Mouse (Mus musculus) liver (tissue): ENCODE measurements around the gene Pid1.

Source experiments
- DNase-seq: peaks from one replicate; pipeline ENCODE4 v3.0.0-alpha.2; 2020; ENCODE audit warnings: mixed read lengths

Gene Pid1

DNA sequence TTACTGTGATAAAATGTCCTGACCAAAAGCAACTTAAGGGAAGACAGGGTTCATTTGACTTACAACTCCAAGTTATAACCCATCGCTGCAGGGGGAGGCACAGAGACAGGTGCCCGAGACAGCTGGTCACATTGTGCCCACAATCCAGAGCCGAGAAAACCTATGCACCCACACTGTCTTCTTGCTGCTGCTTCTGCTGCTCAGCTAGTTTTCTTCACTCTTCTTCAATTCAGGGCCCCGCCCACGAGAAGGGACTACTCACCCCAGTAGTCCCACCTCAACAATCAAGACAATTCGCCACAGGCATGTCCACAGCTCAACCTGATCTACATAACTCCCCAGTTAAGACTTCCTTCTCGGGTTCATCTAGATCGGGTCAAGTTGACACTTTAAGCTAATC, at the start of gene Pid1:
TSS of gene Pid1 (minus strand) at position 214 of the 400 bp plus-strand sequence.
- DNase-seq: no peak

DNA sequence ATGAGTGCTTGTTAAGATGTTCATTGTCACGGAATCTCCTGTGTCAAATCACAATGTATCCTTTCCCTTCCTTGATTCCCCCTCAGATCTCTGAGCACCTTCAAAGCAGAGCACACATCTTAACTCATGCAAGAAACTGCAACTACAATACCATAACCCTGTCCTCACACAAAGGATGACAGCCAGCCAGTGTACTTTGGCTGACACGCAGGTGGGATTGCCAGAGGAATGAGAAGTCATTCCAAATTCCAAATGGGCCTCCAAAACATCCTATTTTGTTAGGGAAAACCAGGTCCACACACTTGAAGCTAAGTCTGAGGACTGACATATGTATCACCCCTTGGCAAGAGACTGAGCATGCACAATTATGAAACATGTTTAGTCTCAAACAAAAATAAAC, 45.5 kb upstream of the Pid1 start:
- DNase-seq: no peak

DNA sequence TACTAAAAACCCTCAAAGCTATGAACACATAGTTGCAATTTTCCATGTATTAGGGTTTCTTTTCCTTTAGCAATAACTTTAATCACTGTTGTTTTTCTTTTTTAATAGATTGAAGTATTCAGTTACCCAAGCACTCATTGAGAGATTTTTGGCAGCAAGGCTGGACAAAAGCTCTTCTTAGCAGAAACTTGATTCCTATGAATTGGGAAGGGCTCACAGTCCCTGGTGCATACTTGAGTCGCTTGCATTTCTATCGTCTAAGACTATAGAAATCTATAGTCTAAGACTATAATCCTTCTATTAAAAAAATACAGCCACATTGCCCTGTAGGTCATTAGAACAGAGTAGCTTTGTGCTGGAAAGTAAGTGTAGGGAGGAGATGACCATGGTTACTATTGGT, 44.9 kb upstream of the Pid1 start:
- DNase-seq: no peak

DNA sequence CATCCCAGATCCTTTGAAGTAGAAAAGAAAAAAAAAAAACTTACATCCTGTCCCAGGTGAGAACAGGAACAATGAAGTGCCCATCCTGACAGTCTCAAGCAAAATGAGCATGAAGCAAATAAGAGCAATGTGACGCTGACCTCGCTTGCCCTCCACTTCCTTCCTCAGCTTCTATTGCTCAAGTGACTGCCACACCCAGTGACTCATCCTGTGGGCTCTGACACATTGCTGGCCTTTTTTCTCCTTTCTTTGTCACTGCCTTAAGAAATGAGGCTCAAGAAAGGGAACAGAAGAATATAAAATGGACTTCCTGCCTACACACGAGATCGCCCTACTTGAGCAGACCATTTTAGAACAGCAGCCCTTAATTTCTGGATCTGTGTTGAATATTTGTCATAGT, 42.9 kb upstream of the Pid1 start:
- no peak for DNase-seq

DNA sequence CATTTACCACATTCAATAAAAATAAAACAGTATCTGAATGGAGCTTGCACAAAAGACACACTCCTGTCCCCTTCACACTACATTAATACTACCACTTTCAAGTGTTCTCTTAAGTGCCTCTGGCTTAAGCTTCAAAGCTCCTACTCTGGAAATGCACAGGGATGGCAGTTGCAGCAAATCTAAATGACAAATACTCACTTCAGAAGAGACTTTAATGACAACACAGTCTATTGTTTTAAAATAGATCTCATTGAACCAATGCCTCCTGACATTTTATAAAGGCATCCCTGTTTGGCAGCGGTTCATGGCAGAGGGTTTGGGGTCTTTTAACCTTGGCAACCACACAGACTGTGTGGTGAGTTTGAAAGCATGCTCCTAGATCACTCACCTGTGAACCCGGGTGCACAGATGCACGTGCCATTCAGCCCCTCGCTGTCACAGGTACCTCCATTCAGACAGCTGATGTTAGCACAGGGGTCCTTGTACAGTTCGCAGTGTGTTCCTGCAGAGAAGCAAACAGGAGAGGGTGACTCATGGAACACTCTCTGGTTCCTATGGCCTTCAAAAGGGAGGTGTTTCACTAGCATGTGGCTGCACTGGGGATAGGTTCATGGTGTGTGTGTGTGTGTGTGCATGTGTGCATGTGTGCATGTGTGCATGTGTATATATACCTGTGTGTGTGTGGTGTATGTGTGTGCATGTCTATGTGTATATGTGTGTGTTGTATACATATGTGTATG, 41.7 kb upstream of the Pid1 start:
- DNase-seq: no peak

DNA sequence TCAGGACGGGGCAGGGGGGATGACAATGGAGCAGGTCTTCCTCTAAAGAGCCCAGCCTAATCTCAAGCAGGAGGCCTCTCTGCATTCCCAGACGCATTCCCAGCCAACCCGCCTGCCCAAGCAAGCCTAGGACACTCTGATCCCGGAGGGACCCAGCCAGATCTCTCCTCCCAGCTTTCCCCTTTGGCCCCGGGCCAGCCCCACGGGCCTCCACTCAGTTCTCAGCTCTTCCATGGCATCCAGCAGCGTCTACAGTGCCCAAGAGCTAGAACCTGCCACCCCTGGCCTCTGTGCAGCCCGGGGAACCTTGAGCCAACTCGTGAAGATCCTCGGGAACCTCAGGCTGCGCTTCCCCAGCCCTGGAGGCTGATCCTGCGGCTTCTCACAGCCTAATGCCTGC, 40.9 kb upstream of the Pid1 start:
- no peak for DNase-seq

DNA sequence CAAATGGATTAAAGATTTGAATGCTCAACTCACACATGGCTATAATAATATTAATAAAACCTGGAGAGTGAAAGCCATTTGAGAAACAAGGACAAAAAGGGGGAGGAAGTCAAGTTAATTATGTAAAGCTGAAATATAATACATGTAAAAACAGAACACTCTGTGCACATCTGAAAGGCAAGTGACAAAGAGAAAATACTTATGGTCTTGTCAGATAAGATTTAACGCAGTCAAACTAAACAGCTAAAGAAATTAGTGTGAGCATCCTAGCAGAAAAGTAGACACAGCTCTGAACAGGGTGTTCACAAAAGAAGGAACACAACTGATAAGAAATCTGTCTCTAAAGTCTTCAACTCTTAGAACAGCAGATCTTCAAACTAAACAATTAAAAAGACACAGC, 38.2 kb upstream of the Pid1 start:
- no peak for DNase-seq

DNA sequence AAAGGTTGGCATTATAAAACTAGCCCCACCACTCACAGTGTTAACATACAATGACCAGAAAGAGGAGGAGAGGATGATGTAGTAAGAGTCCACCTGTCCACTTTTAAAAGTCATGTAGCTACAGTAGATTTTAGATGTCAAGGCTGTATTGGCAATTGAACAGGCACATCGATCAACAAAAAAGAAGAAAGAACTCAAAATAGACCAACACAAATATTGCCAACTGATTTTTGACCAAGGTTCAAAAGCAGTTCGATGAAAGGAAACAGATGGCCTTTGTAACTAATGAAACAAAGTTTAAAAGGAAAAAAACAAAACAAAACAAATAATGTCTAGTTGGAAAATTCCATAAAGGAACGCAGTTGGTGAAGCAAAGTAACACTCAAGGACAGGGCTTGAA, 35.7 kb upstream of the Pid1 start:
- no peak for DNase-seq

DNA sequence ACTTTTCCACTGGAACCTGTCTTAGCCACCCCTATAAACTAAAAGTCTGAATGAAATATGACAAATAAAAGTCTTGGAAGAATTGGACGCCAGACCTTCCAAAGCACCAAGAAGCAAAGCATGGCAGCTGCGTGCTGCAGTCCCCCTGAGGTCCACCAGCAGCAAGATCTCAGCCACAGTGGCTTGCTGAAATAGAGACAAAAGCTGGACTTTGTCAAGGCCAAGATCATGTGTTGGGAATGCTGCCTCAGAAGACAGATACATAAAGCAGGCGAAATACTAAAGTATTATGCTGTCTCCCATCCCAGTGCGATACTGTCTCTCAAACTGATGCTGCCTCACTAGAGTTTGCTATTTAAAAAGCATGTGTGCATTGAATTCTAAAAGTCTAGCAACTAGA, 35.1 kb upstream of the Pid1 start:
- no peak for DNase-seq

DNA sequence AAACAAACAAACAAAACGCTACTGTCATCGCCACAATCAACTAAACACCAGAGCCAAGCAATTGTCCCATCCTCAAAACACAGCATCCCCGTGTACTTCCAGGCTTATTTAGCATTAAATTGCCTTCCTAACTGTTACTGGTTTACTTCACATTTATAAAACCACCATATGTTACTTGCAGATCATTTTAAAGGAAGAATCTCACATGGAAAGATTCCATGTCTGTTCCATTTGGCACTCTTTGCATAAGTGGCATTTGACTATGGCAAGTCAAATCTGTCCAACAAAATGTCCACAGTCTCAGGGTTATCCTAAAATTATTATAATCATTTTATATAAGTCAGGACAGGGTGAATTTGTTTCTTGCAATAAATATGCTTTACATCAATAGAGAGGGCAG, 32.8 kb upstream of the Pid1 start:
- DNase-seq: no peak

DNA sequence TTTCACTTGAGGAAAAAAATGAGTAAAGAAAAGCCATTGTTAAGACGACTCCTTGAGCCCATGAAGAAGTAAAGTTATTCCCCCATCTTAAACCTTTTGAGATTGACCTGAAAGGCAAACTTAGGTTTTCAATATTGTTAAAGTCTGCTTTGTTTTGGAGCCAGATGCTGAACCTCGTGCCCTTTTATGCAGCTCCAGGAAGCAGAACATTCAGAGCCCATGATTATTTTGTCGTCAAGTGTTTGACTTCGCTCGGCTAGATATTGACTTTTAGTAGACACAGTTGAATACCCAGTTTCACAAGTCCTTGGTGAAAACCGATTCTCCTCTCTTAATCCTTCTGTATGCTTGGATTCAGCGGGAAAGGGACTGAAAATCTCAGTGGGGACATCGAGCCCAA, 31.9 kb upstream of the Pid1 start:
- no peak for DNase-seq

DNA sequence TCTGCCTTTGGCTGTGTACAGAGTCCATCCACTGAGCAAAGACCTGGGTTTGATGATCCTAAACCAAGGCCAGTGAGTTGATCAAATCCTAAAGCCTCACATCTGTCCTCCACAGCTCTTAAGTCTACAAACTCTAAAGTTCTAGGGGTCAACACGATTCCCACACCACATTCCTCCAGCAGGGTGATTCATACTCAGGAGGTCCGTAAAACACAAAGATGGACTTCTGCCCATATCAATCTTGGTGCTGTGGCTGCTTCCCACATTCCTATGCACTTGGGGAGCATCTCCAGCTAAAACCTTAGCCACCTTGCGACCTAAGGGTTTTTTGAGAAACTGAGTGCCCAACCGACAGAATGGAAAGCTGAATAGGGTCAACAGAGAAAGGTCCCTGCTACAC, 27.0 kb upstream of the Pid1 start:
- no peak for DNase-seq

DNA sequence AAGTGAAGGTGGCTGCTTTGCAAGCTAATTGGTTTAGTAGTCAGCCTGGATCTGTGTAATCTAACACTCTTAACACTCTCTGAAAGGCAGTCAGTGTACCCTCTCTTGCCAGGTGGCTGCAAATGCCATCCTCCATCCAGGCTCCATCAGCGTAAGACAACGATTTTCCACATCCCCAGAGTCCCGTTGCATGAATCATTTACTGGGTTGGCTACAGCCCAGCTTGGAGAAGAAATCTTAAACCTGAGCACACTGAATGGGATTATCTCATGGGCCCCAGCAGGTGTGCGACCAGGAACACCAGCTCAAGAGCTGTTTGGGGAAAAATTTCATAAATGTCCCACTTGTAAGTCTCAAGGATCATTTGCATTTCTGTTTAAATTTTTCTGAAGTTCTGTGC, 23.6 kb upstream of the Pid1 start:
- no peak for DNase-seq

DNA sequence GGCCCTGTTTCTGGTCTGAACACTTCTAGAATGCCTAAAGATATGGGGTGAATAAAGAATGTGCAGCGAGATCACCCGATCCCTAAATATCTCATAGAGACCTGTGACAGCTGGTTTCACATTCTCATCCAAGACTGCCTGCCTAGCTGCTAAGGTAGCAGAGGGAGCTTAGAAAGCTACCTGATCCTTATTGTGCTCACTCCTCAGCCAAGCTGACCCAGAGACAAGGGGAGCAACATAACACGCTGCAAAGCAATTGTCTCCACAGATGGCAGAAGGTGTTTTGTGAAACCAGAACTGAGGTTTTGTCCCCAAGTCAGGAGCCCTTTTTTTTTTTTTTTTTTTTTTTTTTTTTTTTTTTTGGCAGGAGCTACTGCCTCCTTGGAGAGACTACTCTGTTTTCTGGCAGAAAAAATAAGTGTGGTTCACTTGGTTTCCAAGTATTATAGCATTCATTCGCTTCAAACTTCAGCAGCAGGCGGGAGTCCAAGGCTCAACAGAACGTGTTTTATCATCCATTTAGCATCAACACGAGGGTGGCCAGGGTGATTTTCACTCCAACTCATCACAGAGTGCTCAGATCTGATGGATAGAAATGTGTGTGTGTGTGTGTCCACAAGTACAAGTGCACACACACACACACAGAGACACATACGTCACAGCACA, 22.6 kb upstream of the Pid1 start:
- no peak for DNase-seq

DNA sequence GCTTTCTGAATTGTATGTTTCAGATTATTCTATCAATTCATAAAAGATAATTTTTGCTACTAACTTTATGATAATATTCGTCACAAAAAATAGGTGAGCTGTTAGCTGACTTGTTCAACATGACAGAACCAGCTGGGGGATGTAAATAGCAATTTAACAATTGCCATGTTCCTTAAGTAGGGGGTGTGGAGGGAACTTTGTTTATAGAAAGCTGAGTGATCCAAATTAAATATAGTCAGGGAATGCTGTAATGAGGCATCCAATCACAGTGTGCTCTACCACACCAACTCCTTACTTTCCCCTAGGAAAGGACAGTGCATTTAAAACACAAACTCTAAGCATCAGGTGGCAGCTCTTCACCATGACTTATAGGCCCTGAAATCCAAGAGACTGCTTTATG, 18.7 kb upstream of the Pid1 start:
- no peak for DNase-seq

DNA sequence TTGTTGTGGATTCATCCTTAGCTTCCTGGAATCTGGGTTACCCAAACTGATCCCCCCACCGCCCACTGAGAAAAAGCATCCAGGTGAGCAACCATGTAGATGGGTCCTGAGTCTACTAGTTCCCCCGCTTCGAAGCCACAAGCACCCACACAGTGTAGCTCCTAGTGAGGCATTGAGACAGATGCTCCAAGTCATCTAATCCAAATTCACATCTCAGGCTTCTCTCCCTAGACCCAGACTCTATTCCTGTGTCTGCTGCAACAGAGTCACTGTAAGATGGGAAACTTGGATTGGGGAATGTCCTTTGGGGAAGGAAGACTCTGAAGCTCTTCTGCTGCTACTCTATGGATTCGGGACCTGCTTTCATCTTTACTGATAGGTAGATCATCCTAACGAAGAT, 18.1 kb upstream of the Pid1 start:
- no peak for DNase-seq

DNA sequence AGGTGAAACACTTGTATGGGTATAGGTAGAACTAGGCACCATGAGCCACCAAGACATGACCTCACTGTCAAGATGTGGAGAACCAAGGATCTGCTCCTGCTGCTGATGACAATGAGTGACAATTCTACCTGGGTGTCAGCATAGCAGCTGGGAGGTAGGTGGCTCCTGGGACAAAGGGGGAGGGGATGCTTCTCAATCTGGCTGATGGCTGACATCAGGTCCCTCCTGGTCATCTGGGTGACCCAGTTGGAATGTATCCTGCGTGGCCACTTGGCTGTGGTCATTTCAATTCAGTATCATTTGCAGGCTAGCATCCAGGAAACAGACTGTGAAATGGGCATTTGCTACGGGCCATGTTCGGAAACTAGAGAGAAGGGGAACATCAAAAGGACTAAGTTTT, 16.9 kb upstream of the Pid1 start:
- DNase-seq: no peak

DNA sequence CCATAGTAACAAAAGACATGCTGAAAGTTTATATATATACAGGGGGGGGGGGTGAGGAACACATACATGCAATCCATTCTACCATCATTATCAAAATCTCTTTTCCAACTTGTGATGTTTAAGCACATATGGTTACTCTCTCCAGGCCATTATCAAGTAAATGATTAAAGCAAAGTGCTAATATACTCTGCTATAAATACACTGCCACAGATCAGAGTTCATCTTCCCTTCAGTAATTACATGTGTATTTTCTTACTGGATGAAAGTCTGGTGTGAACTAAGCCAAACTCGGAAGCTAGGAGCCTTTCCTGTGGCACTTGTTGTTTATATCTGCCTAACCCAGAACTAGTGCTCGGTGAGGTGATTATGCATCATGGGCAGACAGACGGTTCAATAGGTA, 3.8 kb upstream of the Pid1 start:
- DNase-seq: no peak

DNA sequence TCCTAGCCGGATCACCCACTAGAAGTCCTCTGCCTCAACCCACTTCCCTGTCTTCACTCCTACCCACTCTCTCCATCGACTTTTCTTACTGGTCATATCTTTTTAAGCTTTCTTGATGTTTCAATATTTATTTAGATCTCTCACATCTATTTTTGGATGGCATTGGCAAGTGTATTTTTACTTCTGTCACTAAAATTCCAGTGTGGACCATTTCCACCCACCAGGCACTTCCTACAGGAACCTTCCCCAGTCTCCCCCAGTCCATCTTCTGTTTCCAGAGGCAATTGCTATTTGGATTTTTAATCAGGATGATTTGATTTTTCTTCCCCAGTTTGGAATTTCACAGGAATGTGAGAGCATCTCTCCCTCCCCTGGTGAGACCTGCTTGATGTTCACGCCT, 2.6 kb upstream of the Pid1 start:
- no peak for DNase-seq

DNA sequence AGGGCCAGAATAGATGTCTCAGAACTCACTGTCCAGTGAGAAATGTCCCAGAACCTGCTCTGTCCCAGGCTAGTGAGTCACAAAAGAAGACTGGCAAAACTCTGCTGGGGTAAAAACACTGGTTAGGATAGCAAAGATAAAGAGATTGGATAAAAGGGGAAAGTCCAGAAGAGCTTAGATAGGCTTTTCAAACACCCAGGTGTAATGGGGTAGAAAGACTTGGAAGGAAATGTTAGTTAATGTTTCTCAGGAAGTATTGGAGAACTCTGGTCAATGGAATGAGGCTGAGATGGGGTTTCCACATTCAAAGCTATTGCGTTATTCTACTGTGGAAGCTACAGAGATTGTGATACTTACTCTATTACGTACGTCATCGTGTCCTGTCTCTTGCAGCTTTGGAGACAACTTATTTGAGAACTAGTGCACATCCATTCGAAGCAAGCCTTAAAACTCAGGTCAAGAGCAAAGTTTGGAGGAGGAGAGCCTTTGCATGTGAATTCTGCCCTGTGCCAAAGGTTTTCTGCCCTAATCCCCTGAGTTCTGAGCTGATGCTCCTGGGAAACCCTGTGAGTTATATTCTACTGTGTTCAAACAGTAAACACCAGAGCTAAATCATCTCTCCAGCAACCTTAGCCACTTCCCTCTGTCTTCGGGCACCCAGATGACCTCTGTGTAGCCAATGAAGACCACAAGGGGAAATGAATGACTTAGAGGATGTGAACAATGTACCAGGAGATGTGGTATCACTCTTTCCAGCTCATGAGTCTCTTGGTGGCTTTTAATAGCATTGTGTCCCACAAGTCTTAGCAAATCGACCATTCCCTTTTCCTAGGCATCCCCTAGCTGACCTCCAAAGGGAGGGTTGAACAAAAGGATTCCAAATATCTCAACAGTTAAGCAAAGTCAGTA, 1.0 kb downstream of the Pid1 start:
- no peak for DNase-seq

DNA sequence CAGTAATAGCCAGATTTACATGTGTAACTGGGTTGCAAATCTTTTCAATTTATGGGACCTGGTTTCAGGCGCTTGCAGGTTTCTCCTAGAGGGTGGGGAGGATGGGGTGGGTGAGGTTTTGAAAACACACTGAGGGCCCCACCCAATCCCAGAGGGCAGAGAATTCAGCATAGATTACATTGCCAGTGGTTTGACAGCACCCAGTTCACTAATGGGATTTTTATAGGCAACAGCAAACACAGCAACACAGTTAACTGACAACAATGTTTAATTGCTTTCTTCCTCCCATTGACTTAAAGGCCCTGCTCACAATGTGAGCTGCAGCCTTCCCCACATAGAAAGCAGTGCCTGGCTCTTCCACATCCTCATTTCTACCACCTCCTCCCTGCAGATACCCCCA, 1.8 kb downstream of the Pid1 start:
- DNase-seq: no peak

DNA sequence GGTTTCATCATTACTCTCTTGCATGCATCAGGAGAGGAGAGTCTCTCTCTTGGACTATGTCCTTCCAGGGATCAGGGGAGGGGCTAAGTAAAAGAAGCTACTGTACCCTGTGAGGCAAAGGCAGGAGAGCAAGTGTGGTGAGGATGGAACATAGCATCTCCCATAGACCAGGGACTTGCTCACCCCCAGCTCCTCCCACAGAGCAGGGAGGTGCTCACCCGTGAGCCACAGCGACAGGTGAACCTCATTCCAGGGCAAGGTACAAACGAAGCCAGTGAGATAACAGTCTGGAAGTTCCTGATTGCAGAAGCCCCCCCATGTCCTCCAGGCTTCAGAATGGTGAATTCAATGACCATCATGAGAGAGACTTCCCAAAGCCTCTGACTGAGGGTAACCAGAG, 2.6 kb downstream of the Pid1 start:
- DNase-seq: no peak

DNA sequence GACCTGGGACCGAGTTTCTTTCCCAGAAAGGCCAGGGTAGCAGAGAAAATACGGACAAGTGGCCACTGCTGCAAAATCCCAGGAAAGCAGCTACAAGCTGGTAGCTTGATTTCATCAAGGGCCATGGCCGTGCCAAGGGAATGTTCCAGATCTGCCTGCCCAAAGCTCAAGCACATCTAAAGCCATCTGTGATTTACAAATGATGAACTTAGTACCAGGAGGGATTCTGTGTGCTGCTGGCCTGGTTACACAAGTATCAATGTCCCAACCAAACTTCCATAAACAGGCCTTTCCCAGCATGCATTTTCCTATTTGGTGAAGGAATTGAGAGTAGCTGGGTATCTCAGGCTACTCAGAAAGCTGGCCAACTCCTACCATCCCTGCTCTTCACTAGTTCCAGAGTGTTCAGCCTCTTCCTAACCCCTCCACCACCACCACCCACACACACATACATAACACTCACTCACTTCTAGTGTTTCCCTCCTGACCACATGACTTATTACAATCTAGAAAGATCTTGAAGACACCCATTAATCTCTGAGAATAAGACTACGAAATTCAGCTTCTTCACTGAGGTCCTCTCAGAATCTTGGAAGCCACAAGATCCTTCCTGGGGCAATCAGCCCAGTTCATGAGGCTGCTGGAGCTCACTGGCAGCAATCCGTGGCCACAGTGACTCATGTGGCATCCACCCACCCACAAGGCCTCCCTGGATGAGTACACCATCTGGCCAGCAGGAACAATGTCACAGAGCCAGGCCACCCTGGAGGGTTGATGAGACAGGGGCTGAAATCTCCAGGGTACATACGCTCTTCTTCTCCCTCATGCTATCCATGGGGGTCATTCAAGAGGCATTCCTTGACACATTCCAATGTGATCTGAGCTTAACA, 4.1 kb downstream of the Pid1 start:
- no peak for DNase-seq
